Comparison of ENCODE assay signal across 8 mouse cellular contexts in genomic region chrX:18163917-18164624, GRCm38 (mm10). TPM values are rescaled to one million over a fixed set of nuclear protein-coding genes. Genes with fewer than 3 reads are reported as not detected.
DNase-seq lines count a peak whose midpoint lies in the region; ATAC-seq and TF ChIP-seq lines count a peak whose summit lies in the region.

No protein-coding gene starts in this region.

- peak overlapping the region; percentile 95 for H3K4me3 ChIP-seq in heart, adult 2 months
- H3K4me3 ChIP-seq in lung, adult 2 months (replicated peaks; ENCODE audit: extremely low read depth, low read depth, low read length) = peak overlapping the region; percentile 97
- peak overlapping the region; percentile 78 for H3K4me3 ChIP-seq in neural tube, embryonic 14.5 days (ENCODE audit: low read depth, low read length)

- H3K79me2 ChIP-seq in heart, adult 2 months (replicated peaks; ENCODE audit: control insufficient read depth, insufficient read depth, low read length) = no peaks in the 10 kb centered on the region

- no peak for ATAC-seq in neural tube, embryonic 14.5 days (ENCODE audit: low read depth)

- 0 out of 2 replicates have a peak, but pooled peaks have one; percentile 23 for TF ChIP-seq POLR2A in heart, adult 2 months (IDR thresholded peaks at IDR 0.05; ENCODE audit: insufficient read depth, low read depth, low read length)
- TF ChIP-seq POLR2A in lung, adult 2 months (IDR thresholded peaks at IDR 0.05; ENCODE audit: borderline replicate concordance, extremely low read depth, low read depth, low read length) = no peak

- no peaks in the 10 kb centered on the region for H3K36me3 ChIP-seq in heart, adult 2 months (ENCODE audit: control insufficient read depth, insufficient read depth, low read length)
- no peaks in the 10 kb centered on the region for H3K36me3 ChIP-seq in neural tube, embryonic 14.5 days (ENCODE audit: control insufficient read depth, insufficient read depth, low read length)

- WGBS in heart, adult 2 months = 2% methylated on average over 10 of the region's 10 CpGs
- WGBS in lung, adult 2 months = 3% methylated on average over 10 of the region's 10 CpGs
- under 1% methylated on average over 10 of the region's 10 CpGs for WGBS in neural tube, embryonic 14.5 days

- no peak for TF ChIP-seq CTCF in heart, adult 2 months (IDR thresholded peaks at IDR 0.05)
- no peak for TF ChIP-seq CTCF in lung, adult 2 months (IDR thresholded peaks at IDR 0.05; ENCODE audit: insufficient read depth, low read length)

- no peaks in the 10 kb centered on the region for H3K9me3 ChIP-seq in neural tube, embryonic 14.5 days (ENCODE audit: control insufficient read depth, low read length)

- no peaks in the 10 kb centered on the region for H3K4me1 ChIP-seq in heart, adult 2 months (ENCODE audit: control insufficient read depth, insufficient read depth, low read length)
- no peaks in the 10 kb centered on the region; the same call in 1 of the 2 replicates for H3K4me1 ChIP-seq in lung, adult 2 months (ENCODE audit: control insufficient read depth, insufficient read depth, low read length)
- H3K4me1 ChIP-seq in neural tube, embryonic 14.5 days (ENCODE audit: control insufficient read depth, insufficient read depth, low read length) = no peaks in the 10 kb centered on the region

- H3K9ac ChIP-seq in heart, adult 2 months (ENCODE audit: low read depth, low read length) = peak overlapping the region; percentile 97
- peak overlapping the region; percentile 89 for H3K9ac ChIP-seq in neural tube, embryonic 14.5 days (replicated peaks; ENCODE audit: low read depth, low read length)

- no peak for TF ChIP-seq EP300 in heart, adult 2 months (IDR thresholded peaks at IDR 0.05; ENCODE audit: insufficient read depth, low read depth, low read length)

- H3K27ac ChIP-seq in heart, adult 2 months = peak overlapping the region; percentile 96
- no peak overlapping the region; the same call in 1 of the 2 replicates for H3K27ac ChIP-seq in neural tube, embryonic 14.5 days (ENCODE audit: low read depth, low read length)

- peak; percentile 7 to 9 for DNase-seq in right cerebral cortex, adult 2 months (ENCODE audit: low spot score in 2 of 2)
- no peak for DNase-seq in right cerebral cortex, postnatal 14 days
- peak; percentile 52 for DNase-seq in cerebellum, adult 9-10 months
- peak; percentile 21 to 45 for DNase-seq in heart, adult 2 months
- DNase-seq in kidney, adult 18-20 months = peak; percentile 56
- DNase-seq in lung, adult 2 months = no peak
- no peak for DNase-seq in frontal cortex, postnatal 14 days (ENCODE audit: low spot score in 2 of 2)

- intact Hi-C loops in heart, adult 2 months (cut with DNase I) = loop anchor here (5.0 to 10.0 kb wide), 4 partner anchors 73 to 639 kb away; no protein-coding TSS in a partner anchor

- no peaks in the 10 kb centered on the region for H3K27me3 ChIP-seq in heart, adult 2 months (ENCODE audit: control insufficient read depth, insufficient read depth, low read length)
- no peaks in the 10 kb centered on the region for H3K27me3 ChIP-seq in neural tube, embryonic 14.5 days (ENCODE audit: control insufficient read depth, insufficient read depth, low read length)

- peak overlapping the region; percentile 52 for H3K4me2 ChIP-seq in neural tube, embryonic 14.5 days (ENCODE audit: low read depth, low read length)

RNA-seq across cellular contexts. Expression of gene Kdm6a, which starts 1.7 kb away (rescaled TPM):
- 10 to 100 TPM; 22.5 to 33.5 TPM for total RNA-seq in heart, adult 2 months (2021)
- 7.0 and 25.6 TPM in 2 replicates for polyA plus RNA-seq in heart, adult 2 months (2012; rRNA removed)
- polyA plus RNA-seq in lung, adult 2 months (2012; rRNA removed) = 9.9 and 11.5 TPM in 2 replicates
- 25.8 and 32.2 TPM in 2 replicates for polyA plus RNA-seq in neural tube, embryonic 14.5 days (2014; fragmentation: Nextera tagmentation; extraction: Ambion mirVana)

RNA-seq across cellular contexts. Expression of gene Dusp21, which starts 18.4 kb away (rescaled TPM):
- total RNA-seq in heart, adult 2 months (2021) = not detected
- polyA plus RNA-seq in heart, adult 2 months (2012; rRNA removed) = not detected in 2 replicates
- polyA plus RNA-seq in lung, adult 2 months (2012; rRNA removed) = not detected in 2 replicates
- not detected in 2 replicates for polyA plus RNA-seq in neural tube, embryonic 14.5 days (2014; fragmentation: Nextera tagmentation; extraction: Ambion mirVana)

Comparison
In these comparisons a context has a peak if more than half of its experiments do, and no peak if none do; other contexts are left out.
1. DNase-seq: peak in right cerebral cortex, adult 2 months (2 of 2), cerebellum, adult 9-10 months (single experiment), heart, adult 2 months (2 of 2) and kidney, adult 18-20 months (single experiment); none in right cerebral cortex, postnatal 14 days (single experiment), lung, adult 2 months (single experiment) and frontal cortex, postnatal 14 days (0 of 2).
2. Peak in every context shown above with its lines, with median percentiles within 50 percentile points of each other: H3K4me3 ChIP-seq.